Mouse (Mus musculus) CH12.LX (cell line): ENCODE data around the gene Opcml. TPM values are rescaled to one million over a fixed set of nuclear protein-coding genes. Genes with fewer than 3 reads are reported as not detected.

Source experiments
- DNase-seq: peaks from one replicate; pipeline ENCODE4 v3.0.0-alpha.2; 2013; ENCODE audit errors: extremely low read depth
- H3K27ac ChIP-seq: 2 replicates; pipeline ENCODE4 v1.5.1; 2012; ENCODE audit warnings: low read depth, mild to moderate bottlenecking, control low read depth, moderate library complexity; ENCODE audit not compliant: insufficient read depth
- H3K27me3 ChIP-seq: replicated peaks from 2 replicates; pipeline ENCODE3; 2012; ENCODE audit warnings: inconsistent platforms
- H3K36me3 ChIP-seq, 2 experiments: replicated peaks in 1 of 2; 2 replicates each; pipeline versions ENCODE3 to v1.6.1; 2012; ENCODE audit warnings: inconsistent platforms in 1 of 2, low read length in 1 of 2, mild to moderate bottlenecking in 1 of 2, mixed read lengths in 1 of 2, moderate library complexity in 1 of 2; ENCODE audit not compliant: control insufficient read depth in 1 of 2, insufficient read depth in 1 of 2
- H3K4me1 ChIP-seq, 2 experiments: 2 replicates each; pipeline ENCODE4 v1.6.1; 2012; ENCODE audit warnings: inconsistent platforms in 1 of 2, moderate library complexity in 1 of 2; ENCODE audit not compliant: insufficient read depth in 2 of 2, control insufficient read depth in 1 of 2
- H3K4me2 ChIP-seq: 2 replicates; pipeline ENCODE4 v1.6.1; 2012; ENCODE audit warnings: low read depth, mild to moderate bottlenecking, control low read depth; ENCODE audit not compliant: poor library complexity, insufficient read depth, severe bottlenecking
- H3K4me3 ChIP-seq, 3 experiments: fragments of 150-350 bp in 1 of 3; sonication (generic) in 1 of 3; replicated peaks in 1 of 3; 2 replicates each; pipeline versions ENCODE3 to v1.5.1; 2011 to 2012; ENCODE audit warnings: low read depth in 2 of 3, low read length in 2 of 3, mild to moderate bottlenecking in 2 of 3, moderate library complexity in 2 of 3, control low read depth in 1 of 3, improper control_type of control experiment in 1 of 3, inconsistent platforms in 1 of 3, mixed read lengths in 1 of 3; ENCODE audit not compliant: poor library complexity in 1 of 3
- H3K79me2 ChIP-seq: replicated peaks from 2 replicates; pipeline ENCODE4 v1.6.1; 2012; ENCODE audit warnings: mild to moderate bottlenecking, moderate library complexity; ENCODE audit not compliant: control insufficient read depth, poor library complexity, insufficient read depth, severe bottlenecking; ENCODE audit errors: extremely low read depth
- H3K9ac ChIP-seq: 2 replicates; pipeline ENCODE4 v1.6.1; 2012; ENCODE audit warnings: low read depth, mild to moderate bottlenecking, control low read depth, moderate library complexity; ENCODE audit not compliant: insufficient read depth
- H3K9me3 ChIP-seq: replicated peaks from 2 replicates; pipeline ENCODE3; 2012; ENCODE audit warnings: low read length, inconsistent platforms, mixed read lengths
- BHLHE40 ChIP-seq: IDR thresholded peaks from 2 replicates; pipeline ENCODE4 v1.6.1; 2011; ENCODE audit warnings: mild to moderate bottlenecking, low read depth, low read length, improper control_type of control experiment
- CHD2 ChIP-seq: IDR thresholded peaks from 2 replicates; pipeline ENCODE4 v1.6.1; 2011; ENCODE audit warnings: low read length, improper control_type of control experiment
- GABPA ChIP-seq: IDR thresholded peaks from 2 replicates; pipeline ENCODE4 v1.6.1; 2012; ENCODE audit warnings: low read depth, low read length, improper control_type of control experiment, inconsistent platforms; ENCODE audit not compliant: insufficient replicate concordance
- KAT2A ChIP-seq: IDR thresholded peaks from 2 replicates; pipeline ENCODE4 v1.6.1; 2012; ENCODE audit warnings: low read length, improper control_type of control experiment, inconsistent platforms; ENCODE audit not compliant: insufficient replicate concordance
- MAZ ChIP-seq: IDR thresholded peaks from 2 replicates; pipeline ENCODE4 v1.6.1; 2012; ENCODE audit warnings: low read depth, mild to moderate bottlenecking, inconsistent platforms, low read length, improper control_type of control experiment, moderate library complexity
- MXI1 ChIP-seq: IDR thresholded peaks from 2 replicates; pipeline ENCODE4 v1.6.1; 2011; ENCODE audit warnings: mild to moderate bottlenecking, low read depth, low read length, improper control_type of control experiment
- MYC ChIP-seq: IDR thresholded peaks from 2 replicates; pipeline ENCODE4 v1.6.1; 2011; ENCODE audit warnings: low read depth, mild to moderate bottlenecking, improper control_type of control experiment, low read length
- NRF1 ChIP-seq: IDR thresholded peaks from 2 replicates; pipeline ENCODE4 v1.6.1; 2014; ENCODE audit warnings: low read depth, mild to moderate bottlenecking, inconsistent platforms, low read length, improper control_type of control experiment, moderate library complexity
- PAX5 ChIP-seq: IDR thresholded peaks from 2 replicates; pipeline ENCODE4 v1.6.1; 2012; ENCODE audit warnings: low read length, inconsistent platforms, mixed read lengths
- POLR2A ChIP-seq: IDR thresholded peaks from 2 replicates; pipeline ENCODE4 v1.6.1; 2011; ENCODE audit warnings: low read depth, mild to moderate bottlenecking, improper control_type of control experiment, low read length
- RCOR1 ChIP-seq: conservative IDR thresholded peaks from 2 replicates; pipeline ENCODE4 v1.6.1; 2012; ENCODE audit warnings: low read depth, mild to moderate bottlenecking, inconsistent platforms, low read length, improper control_type of control experiment
- SMC3 ChIP-seq: IDR thresholded peaks from 2 replicates; pipeline ENCODE4 v1.6.1; 2011; ENCODE audit warnings: low read depth, low read length, improper control_type of control experiment
- TBP ChIP-seq: conservative IDR thresholded peaks from 2 replicates; pipeline ENCODE4 v1.6.1; 2011; ENCODE audit warnings: low read depth, low read length, improper control_type of control experiment
- USF2 ChIP-seq: conservative IDR thresholded peaks from 2 replicates; pipeline ENCODE4 v1.6.1; 2011; ENCODE audit warnings: low read depth, low read length, improper control_type of control experiment
- ZKSCAN1 ChIP-seq: IDR thresholded peaks from 2 replicates; pipeline ENCODE4 v1.6.1; 2012; ENCODE audit warnings: low read depth, inconsistent platforms, low read length, improper control_type of control experiment, borderline replicate concordance
- ZMIZ1 ChIP-seq: IDR thresholded peaks from 2 replicates; pipeline ENCODE4 v1.6.1; 2012; ENCODE audit warnings: low read depth, mild to moderate bottlenecking, inconsistent platforms, low read length, improper control_type of control experiment
- dilution Hi-C: fragments of 300-500 bp; cut with MboI; formaldehyde crosslinking; loops from 2 replicates; pipeline ENCODE4 v1.14.3; 2020; ENCODE audit warnings: low sequenced_read_pairs; ENCODE audit not compliant: extremely low pct_unique_long_range_greater_than_20kb, extremely low pct_ligation_motif_present
- in situ Hi-C: fragments of 300-500 bp; cut with MboI; formaldehyde crosslinking; loops from 3 replicates; pipeline ENCODE4 v1.14.3; 2019; ENCODE audit warnings: low sequenced_read_pairs, low pct_ligation_motif_present, low pct_unique_long_range_greater_than_20kb, mixed read lengths
- polyA plus RNA-seq: library from polyadenylated mRNA; unstranded; fragments of >175 nt; gene quantifications from 2 replicates; pipeline ENCODE4 v1.2.1, GENCODE M21; 2012; ENCODE audit warnings: low read depth; ENCODE audit not compliant: insufficient read length
- total RNA-seq, 2 experiments: library from RNA; depleted of rRNA; stranded (reverse); fragments of 300-350 nt in 1 of 2; fragments of >200 nt in 1 of 2; gene quantifications; 2 replicates each; pipeline ENCODE4 v1.2.3; 2012 to 2014

The Opcml gene
- total and polyA plus RNA-seq, 3 experiments = 0.34 to 0.60 TPM; not detected in 1

GRCm38 (mm10) chr9:28432159-28432558, 641.6 kb downstream of the Opcml start:
- no peak overlapping the region for H3K4me3 ChIP-seq
- DNase-seq = no peak
- H3K4me1 ChIP-seq = no peaks in the 10 kb centered on the region
- no peaks in the 10 kb centered on the region for H3K27me3 ChIP-seq
- H3K36me3 ChIP-seq = no peaks in the 10 kb centered on the region
- H3K9ac ChIP-seq = no peak overlapping the region
- peaks cover 21% of the 10 kb centered on the region for H3K9me3 ChIP-seq
- no peak overlapping the region for H3K4me2 ChIP-seq
- dilution Hi-C loops (no loop called here), in situ Hi-C loops (no loop called here)
- H3K27ac ChIP-seq = no peak overlapping the region
- TF ChIP-seq MAZ = no peak
- TF ChIP-seq SMC3 = no peak
- TF ChIP-seq MYC = no peak
- TF ChIP-seq GABPA = no peak
- TF ChIP-seq, all 38 proteins: peak for 0
- H3K79me2 ChIP-seq = no peaks in the 10 kb centered on the region

GRCm38 (mm10) chr9:28438752-28439151, 648.2 kb downstream of the Opcml start:
- H3K4me1 ChIP-seq = no peaks in the 10 kb centered on the region
- no peak overlapping the region for H3K9ac ChIP-seq
- no peak overlapping the region for H3K27ac ChIP-seq
- no peaks in the 10 kb centered on the region for H3K79me2 ChIP-seq
- dilution Hi-C loops = no loop called here
- H3K4me3 ChIP-seq = no peak overlapping the region
- no peaks in the 10 kb centered on the region for H3K27me3 ChIP-seq
- peaks cover 11% of the 10 kb centered on the region for H3K9me3 ChIP-seq
- TF ChIP-seq TBP (no peak), NRF1 (no peak), PAX5 (no peak), POLR2A (no peak), SMC3 (no peak), KAT2A (no peak), ZMIZ1 (no peak), USF2 (no peak), BHLHE40 (no peak), MYC (no peak), RCOR1 (no peak)
- no peak overlapping the region for H3K4me2 ChIP-seq
- H3K36me3 ChIP-seq = no peaks in the 10 kb centered on the region
- DNase-seq = no peak
- in situ Hi-C loops = no loop called here

GRCm38 (mm10) chr9:28439433-28440191, 649.0 kb downstream of the Opcml start:
- H3K4me2 ChIP-seq = no peak overlapping the region
- TF ChIP-seq MXI1 (no peak), POLR2A (no peak), SMC3 (no peak), ZMIZ1 (no peak), BHLHE40 (no peak), ZKSCAN1 (no peak), CHD2 (no peak), USF2 (no peak)
- no peak for DNase-seq
- H3K9me3 ChIP-seq = peaks cover 11% of the 10 kb centered on the region
- no peaks in the 10 kb centered on the region for H3K27me3 ChIP-seq
- H3K4me1 ChIP-seq = no peaks in the 10 kb centered on the region
- dilution Hi-C loops (no loop called here), in situ Hi-C loops (no loop called here)
- H3K9ac ChIP-seq = no peak overlapping the region
- H3K4me3 ChIP-seq = no peak overlapping the region
- H3K79me2 ChIP-seq = no peaks in the 10 kb centered on the region
- H3K27ac ChIP-seq = no peak overlapping the region
- no peaks in the 10 kb centered on the region for H3K36me3 ChIP-seq
